Mouse (Mus musculus) layer of hippocampus, postnatal 36 days (tissue): ENCODE data around the gene Rpa1. TPM values are rescaled to one million over a fixed set of nuclear protein-coding genes. Genes with fewer than 3 reads are reported as not detected.
"Not testable (repeated sequence)": the region's sequence is repeated elsewhere in the genome, so short reads cannot be mapped to it uniquely, and the experiment has no call there.

Source experiments
- DNase-seq, 2 experiments: peaks; one replicate each; pipeline ENCODE4 v3.0.0; 2022
- total RNA-seq, 2 experiments: library from RNA; stranded (reverse); gene quantifications; 2 replicates each; pipeline ENCODE4 v1.2.3; 2021

The Rpa1 gene
- total RNA-seq: 10 to 100 TPM; 58.5 to 60.8 TPM

GRCm38 (mm10) chr11:75348199-75348889 is at the start of gene Rpa1, which contains the start of gene Smyd4:
TSS of gene Rpa1 (minus strand) at chr11:75348324.
TSS of gene Smyd4 (plus strand) at chr11:75348433.
- peak; percentile 93 to 95 for DNase-seq

- DNase-seq: peak in 1 of 2 experiments; percentile 33
These were observed 49.3 kb upstream of the Rpa1 start for GRCm38 (mm10) chr11:75397452-75397851.

GRCm38 (mm10) chr11:75395611-75396010 is 47.5 kb upstream of the Rpa1 start:
- DNase-seq: no peak

DNA sequence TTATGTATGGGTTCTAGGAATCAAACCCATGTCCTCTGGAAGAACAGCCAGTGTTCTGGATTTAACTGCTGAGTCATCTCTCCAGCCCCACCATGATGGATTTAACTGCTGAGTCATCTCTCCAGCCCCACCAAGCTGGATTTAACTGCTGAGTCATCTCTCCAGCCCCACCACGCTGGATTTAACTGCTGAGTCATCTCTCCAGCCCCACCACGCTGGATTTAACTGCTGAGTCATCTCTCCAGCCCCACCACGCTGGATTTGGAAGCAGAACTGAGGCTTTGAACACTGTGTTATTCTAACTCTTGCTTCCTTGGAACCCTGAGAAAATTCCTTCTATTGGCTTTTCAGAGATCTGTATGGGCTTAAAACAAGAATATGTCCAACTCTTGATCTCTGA is 35.4 kb upstream of the Rpa1 start:
- DNase-seq: not testable (repeated sequence)

- DNase-seq: not testable (repeated sequence)
These were observed 30.7 kb upstream of the Rpa1 start for GRCm38 (mm10) chr11:75378786-75379185.

DNA sequence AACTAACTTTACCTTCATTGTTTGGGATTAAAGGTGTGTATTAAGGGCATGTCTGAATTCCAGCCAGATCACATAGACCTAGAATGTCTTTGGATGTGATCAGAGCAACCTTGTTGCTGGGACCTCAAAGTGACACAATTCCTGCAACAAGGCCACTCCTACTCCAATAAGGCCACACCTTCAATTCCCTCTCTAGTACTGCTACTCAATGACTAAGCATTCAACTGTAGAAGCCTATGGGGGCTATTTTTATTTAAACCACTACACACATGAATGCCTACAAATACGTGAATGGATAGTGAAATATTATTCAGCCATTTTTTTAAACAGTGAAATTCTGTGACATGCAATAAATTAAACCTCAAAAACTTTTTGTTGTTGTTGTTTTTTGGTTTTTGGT is 29.0 kb upstream of the Rpa1 start:
- no peak for DNase-seq

DNA sequence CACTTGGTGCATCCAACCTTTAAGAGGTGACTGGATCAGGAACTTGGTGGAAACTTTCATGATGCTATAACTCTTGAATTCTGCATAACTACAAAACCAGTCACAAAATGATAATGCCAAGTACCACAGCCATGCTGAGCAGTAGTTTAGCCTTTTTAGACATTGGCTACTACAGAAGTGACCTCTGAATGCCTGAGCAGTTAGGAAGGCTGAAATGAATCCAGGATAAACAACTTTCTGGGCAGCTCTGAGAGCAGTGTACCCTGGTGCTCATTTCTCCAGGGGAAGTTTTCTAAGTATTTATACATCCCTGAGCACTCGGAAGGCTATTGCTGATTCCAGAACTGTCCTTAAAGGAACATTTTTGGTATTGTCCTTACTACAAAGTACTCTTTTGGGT is 7.4 kb upstream of the Rpa1 start:
- DNase-seq: no peak

- no peak for DNase-seq
These were observed 3.1 kb upstream of the Rpa1 start for GRCm38 (mm10) chr11:75351225-75351624.

DNA sequence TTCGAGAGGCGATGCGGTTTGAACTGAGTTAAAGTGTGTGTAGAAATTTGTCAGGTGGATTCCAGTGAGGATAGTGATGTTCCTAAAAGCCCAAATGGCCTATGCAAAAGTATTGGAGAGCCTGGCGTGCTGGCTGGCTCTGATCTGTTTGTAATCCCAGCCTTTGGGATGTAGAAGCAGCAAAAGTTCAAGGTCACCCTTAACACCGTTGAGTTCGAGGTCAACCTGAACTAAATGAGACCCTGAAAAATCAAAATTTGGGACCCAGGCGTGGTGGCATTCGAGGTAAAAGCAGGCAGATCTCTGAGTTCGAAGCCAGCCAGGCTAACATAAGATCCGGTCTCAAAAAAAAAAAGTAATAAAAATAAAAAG is 752 bp upstream of the Rpa1 start:
- DNase-seq: no peak

- DNase-seq: no peak
These were observed 528 bp downstream of the Rpa1 start for GRCm38 (mm10) chr11:75347596-75347995.

- no peak for DNase-seq
These were observed 937 bp downstream of the Rpa1 start for GRCm38 (mm10) chr11:75347188-75347585.

DNA sequence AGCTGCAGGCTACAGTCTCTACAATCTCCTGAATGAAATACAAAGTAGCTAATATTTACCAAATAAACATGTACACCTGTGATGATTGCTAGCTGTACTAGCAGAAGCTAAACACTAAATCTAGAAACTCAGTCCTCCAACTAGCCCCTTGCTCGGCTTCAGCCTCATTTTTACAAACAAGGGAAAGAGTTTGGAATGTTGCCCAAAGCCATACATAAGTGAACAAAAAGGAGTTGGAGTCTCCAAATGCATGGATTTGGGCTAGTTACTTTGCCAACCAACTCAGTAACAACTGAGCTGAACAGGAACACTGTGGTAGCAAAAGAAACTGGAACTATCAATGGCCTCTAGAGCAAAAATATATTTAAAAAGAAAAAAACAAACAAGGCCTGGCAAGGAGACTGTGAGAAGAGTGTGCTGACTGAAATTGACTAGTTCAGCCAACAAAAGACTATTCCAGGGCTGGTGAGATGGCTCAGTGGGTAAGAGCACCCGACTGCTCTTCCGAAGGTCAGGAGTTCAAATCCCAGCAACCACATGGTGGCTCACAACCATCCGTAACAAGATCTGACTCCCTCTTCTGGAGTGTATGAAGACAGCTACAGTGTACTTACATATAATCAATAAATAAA is 1.5 kb downstream of the Rpa1 start:
- no peak for DNase-seq

DNA sequence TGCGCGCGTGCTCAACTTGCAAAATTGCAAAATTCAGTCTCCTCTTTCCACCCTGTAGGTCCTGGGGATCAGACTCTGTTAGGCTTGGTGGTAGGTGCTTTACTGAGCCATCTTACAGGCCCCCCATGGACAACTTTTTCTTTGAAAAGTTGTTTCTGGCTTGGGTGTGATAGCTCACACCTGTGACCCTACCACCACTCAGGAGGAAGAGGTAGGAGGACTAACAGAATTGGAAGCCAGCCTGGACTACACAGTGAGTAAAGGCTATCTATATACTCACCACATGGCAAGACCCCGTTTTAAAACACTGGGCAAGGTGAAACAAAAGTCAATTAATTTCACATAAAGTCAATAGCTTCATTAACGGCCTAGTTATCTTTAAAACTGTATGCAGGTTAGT is 3.4 kb downstream of the Rpa1 start:
- no peak for DNase-seq

DNA sequence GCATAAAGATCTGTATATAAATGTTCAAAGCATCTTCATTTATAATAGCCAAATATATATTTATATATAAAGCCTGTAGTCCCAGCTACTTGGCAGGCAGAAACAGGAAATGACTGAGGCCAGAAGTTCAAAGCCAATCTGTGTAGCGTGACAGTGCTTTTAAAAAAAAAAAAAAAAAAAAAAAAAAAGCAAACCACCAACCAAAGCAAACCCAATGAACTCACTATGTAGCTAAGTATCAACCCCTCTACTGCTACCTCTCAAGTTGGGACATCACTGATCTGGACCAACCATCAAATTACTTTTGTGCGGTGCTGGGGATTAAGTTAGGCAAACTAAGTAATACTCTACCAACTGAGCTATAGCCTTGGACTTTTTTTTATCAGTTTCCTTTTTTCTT is 4.0 kb downstream of the Rpa1 start:
- no peak for DNase-seq

DNA sequence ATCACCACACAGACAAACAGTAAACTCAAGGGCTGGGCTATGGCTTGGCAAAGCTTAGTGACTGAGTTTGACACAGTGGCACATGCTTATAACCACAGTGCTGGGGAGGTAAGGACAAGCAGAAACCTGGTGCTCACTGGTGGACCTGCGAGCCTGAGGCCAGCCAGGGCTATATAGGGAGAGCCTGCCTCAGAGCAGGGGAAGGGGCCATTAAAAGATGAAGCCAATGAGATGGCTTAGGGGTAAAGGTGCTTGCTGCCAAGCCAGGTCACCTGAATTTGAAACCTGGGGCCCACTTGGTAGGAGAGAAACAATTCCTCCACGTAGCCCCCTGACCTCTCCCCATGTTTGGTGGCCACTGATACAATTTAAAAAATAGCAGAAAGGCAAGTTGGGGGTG is 5.0 kb downstream of the Rpa1 start:
- no peak for DNase-seq

DNA sequence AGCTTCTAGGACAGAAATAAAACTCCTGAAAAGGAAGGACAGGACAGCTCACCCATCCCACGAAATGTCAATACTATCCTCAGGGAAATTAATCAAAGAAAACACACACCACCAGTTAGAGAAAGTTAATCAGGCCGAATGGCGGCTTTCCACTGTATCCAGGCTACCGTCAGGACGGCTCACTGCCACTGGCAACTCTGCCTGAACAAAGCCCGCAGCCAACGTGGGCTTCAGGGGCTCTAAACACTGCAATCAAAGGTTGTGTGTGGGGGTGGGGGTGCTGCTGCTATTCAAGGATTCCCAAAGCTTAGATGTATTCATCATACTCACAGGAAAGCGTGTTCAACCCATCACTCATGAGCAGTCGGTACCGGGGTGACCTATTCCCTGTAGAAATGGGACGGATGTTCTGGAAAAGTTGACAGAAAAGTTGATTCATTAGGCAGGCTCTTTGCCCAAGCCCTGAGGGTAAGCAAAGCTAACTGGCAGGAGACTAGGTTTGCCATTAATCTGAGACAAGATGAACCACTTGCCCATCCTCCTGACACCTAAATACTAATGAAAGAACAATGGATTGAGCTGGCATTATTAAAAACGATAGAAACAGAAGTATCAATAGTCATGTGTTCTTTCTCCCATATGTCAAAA is 7.3 kb downstream of the Rpa1 start:
- no peak for DNase-seq

GRCm38 (mm10) chr11:75340076-75340475 is 8.0 kb downstream of the Rpa1 start:
- no peak for DNase-seq

DNA sequence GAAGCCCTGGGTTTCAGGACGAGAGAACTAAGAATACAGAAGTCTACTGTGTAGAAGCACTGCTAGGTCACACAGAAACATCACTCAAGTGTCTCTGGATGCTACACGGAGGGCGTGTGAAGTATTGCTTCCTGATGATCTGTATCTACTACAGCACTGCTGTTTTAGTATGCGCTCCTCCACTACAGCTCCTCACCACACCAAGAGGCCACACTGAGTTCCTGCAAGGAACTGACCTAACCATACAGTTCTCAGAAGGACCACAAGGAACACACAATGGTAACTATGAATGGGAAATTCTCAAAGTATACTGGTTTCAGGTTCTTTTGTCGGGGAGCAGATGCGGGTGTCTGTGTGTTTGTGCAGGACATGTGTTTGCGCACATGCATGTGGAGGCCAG is 10.9 kb downstream of the Rpa1 start:
- DNase-seq: no peak

DNA sequence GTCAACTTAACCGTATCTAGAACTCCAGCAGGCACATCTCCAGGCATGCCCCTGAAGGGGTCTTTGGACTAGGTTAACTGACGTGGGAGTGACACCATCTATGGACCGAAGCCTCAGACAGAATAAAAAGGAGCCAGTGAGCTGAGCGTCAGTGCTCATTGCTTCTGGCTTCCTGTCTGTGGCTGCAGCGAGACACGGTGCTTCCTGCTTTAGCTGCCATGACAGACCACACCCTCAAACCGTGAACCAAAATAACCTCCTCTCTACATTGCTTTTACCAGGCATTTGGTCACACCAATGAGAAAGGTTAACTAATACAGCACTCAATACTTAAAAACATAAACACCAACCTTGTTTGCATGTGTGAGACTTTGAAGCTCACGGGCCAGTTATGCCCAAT is 11.4 kb downstream of the Rpa1 start:
- DNase-seq: no peak

DNA sequence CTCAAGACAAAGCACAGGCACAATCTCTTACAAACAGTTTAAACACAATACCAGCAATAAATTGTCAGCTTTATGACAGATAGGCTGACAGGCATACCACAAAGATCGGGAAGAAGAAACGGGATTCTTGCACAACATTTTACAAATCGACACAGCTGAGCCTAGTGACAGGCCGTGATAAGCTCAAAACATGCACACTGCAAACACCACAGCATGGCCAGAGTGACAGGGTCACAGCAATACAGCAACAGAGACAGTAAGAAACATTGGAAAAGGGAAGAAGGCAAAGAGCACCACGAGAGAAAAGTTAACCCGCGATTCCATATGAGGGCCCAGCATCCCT is 22.2 kb downstream of the Rpa1 start:
- no peak for DNase-seq

- DNase-seq: no peak
These were observed 22.8 kb downstream of the Rpa1 start for GRCm38 (mm10) chr11:75325116-75325968.

DNA sequence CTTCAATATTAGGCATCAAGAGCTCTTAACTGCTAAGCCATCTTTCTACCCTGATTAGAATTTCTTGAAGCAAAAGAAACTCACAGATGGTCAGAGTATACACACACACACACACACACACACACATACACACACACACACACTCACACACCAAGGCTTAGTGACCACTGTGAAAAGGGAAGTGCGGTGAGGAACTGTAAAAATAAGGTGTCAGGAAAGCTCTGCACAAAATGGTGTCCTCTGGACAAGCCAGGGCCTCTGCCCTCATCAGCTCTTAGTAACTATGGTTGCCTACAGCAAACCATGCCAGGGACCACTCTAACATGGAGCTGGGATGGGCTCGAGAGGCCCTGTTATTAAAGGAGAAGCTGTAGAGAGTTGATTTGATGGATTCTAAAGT is 23.7 kb downstream of the Rpa1 start:
- DNase-seq: no peak

DNA sequence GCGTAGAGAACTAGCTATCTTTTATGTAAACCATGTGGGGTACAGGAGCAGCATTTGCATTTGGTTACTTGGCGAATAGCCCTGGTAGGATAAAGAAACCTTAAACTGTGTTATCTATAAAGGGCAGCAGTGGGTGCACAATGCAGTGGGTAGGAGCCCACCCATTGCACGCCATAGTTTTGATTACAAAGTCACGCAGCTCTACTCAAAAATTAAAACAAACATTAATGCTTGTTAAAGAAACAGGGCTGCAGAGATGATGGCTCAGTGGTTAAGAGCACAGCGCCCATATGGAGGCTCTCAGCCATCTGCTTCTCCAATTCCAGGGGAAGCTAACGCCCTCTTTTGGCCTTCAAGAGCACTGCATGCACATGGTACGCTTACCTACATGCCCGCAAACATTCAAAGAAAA is 24.8 kb downstream of the Rpa1 start:
- DNase-seq: no peak
